Mouse (Mus musculus) right cerebral cortex, postnatal 25 days (tissue): Measurements from ENCODE around the gene Tmc7.

Experiments
- DNase-seq: peaks from one replicate; pipeline ENCODE4 v3.0.0; 2022

Tmc7 gene

DNA sequence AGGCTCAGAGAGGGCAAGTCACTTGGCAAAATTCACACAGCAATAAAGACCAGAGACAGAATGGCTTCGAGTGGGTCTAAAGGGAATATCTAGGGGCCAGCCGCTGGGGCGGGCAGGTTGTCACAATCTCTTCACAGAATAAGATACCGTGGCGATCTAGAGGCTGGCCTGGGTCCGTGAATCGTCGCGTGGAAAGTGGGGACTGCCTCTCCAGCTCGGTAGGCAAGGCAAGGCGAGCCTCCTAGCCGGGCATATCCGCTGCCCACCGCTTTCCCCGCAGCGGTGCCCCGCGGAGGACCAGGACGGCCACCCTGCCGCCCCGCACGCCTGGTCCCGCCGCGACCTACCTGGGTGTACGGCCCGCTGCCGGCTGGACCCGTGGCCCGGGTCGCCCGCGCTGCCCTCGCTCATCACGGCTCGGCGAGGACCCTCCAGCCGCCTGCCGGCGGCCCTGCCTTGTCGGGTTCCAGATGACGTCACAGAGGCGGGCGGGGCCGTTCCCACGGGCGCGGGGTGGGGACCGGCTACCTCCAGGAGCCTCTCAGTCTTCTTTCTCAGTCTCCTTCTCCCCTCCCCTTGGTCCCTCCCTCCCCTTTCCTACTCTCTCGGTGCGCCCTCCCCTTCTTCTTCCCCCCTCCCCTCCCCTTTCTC is at the start of gene Tmc7:
Gene Tmc7 (minus strand): TSS at position 480 of the 651 bp plus-strand sequence.
- peak; percentile 86 for DNase-seq

DNA sequence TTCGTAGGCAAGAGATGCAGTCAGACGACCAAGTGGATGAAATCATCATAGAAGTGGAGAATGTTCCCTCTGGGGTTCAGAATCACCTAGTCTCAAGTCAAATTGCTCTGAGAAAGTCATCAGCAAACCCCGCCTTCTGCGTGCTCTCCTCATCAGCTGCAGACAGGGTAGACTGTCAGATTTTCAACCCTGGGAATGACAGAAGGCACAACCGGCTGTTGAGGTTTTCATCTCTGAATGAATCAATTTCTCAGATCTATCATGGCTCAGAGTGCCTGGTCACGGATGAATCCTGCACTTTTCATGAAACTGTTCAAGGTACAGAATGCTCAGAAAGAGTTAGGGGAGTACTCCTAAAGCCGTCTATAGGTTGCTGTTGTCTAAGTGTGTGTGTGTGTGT is 49.4 kb upstream of the Tmc7 start:
- no peak for DNase-seq

DNA sequence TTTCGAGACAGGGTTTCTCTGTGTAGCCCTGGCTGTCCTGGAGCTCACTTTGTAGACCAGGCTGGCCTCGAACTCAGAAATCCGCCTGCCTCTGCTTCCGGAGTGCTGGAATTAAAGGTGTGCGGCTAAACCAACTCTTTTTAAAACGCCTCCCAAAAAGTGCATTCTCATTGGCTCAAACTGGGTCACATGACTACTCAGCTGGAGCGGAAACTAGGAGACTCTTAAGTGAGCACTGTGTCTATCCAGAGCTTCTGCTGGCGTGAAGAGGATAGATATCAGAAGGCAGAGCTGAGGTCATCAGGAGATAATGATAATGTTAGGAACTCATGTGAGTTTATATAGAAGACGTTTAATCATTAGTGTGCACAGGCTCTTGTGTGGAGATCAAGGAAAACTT is 48.6 kb upstream of the Tmc7 start:
- DNase-seq = no peak

DNA sequence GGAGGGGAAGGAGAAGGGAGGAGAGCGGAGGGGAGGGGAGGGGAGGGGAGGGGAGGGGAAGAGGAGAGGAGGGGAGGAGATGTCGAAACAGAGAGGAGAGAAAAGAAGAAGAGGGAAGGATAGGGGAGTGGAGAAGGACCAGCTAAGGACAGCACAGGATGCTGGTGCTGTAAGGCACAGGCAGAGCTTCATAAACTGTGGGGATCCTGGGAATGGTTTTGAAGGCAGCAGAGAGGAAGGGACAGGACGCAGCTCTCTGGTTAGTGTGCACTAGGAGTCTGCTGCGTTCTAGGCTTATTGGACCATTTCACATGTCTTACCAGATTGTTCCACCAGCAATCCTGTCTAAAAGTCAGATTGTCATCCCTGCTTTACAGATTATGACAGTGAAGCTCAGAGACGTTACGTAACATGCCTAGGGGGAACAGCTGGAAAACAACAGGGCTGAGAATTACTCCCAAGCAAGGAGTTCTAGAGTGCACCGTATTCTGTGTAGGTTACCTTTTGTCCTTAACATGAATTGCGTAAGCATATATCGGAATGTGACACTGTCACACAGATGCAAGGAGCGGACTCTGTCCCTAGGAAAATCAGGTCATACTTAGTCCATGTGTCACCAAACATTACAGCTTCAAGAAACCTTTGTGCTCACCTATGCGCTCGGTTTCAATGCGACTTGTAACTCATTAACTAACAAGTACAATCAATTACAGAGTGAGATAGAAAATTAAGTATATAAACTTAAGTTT is 43.2 kb upstream of the Tmc7 start:
- no peak for DNase-seq

DNA sequence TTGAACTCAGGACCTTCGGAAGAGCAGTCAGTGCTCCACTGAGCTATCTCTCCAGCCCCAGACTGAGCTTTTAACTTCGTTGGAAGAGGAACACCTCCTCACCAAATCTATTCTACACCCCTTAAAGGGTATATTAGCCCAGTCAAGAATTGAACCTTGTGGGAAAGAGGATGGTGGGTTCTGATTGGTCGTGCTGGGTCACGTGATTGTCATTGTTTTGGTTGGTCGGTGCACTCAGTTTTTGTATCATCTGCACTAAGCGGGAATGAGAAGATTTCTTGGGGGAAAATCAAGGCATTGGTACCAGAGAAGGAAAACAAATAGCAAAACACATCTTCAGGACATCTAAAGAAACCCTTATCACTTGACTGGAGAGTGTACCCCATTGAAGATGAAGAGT is 36.6 kb upstream of the Tmc7 start:
- DNase-seq = no peak

DNA sequence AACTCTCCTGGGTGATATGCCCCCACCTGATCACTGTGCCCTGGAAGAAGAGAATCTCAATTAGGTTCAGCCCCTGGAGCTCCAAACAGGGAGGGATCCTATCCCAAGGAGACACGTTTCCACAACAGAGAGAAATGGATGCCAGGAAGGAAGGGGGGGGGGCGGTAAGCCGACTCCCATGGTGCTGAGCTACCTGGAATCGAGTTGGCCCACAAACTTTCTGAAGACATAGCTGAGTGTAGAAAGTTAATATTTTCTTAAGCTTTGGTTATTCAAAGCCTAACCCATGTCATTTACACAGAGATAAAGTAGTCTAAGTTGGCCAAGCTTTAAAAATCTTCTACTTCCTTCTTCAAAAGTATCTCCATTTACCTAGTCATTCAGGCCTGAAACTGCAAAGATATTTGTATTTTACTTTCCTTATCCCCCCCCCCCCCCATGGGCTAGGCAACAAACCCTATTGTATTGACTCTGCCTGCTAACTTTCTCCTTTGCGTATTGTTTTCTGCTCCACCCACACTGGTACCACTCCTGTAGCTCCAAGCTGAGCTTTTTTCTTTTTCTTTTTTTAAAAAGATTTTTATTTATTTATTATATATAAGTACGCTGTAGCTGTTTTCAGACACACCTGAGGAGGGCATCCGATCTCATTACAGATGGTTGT is 35.8 kb upstream of the Tmc7 start:
- no peak for DNase-seq

DNA sequence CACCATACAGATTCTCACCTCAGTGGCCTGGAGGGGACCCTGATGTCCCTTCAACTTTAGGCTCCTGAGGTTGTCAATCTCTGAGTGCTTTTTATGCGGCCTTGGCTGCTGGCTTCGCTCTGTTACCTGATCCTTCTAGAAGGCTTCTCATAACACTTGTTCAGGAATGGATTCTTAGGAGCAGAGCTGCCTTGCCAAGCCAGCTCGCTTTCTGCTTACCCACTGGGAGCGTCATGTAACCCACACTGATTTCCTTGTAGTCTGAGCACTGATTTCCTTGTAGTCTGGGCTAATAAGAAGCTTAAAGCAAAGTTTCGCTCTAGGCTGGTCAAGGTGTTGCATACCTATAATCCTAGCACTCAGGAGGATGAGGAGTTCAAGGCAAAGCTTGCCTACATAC is 33.6 kb upstream of the Tmc7 start:
- DNase-seq = no peak

DNA sequence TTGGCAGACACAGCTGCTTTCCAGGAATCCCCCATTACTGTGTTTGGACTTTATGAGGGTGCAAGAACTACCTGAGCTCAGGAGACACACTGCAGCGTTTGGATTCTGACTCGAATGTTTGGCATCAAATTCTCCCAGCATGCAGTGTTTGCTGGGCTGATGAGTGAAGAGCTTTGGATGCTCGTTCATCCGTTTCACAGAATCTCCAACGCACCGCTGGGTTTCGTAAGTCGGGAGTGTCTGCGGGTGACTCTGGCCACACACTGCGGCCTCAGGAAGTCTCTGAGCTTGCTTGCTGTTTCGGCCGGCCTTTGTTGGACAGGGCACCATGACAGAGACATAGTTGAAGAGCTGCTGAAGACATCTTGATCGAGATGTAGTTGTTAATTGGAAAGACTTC is 29.5 kb upstream of the Tmc7 start:
- DNase-seq = no peak

DNA sequence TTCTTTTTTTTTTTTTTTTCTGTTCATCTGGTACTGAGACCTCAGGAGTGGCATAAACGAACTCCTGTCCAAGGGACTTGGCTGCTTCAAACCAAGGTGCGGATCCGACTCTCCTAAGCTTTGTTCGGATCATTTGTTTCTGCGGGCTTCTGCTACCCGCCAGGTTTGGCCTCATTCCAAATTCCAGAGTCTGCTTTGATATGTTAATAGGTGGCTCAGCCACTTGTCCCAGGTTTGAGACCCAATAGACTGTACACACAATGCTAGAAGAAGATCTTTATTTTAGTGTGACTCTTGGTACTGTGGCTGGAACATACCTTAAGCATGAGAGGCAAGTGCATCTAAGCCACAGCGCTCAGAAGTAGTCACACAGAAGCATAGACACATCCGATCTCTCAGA is 27.4 kb upstream of the Tmc7 start:
- DNase-seq = no peak

DNA sequence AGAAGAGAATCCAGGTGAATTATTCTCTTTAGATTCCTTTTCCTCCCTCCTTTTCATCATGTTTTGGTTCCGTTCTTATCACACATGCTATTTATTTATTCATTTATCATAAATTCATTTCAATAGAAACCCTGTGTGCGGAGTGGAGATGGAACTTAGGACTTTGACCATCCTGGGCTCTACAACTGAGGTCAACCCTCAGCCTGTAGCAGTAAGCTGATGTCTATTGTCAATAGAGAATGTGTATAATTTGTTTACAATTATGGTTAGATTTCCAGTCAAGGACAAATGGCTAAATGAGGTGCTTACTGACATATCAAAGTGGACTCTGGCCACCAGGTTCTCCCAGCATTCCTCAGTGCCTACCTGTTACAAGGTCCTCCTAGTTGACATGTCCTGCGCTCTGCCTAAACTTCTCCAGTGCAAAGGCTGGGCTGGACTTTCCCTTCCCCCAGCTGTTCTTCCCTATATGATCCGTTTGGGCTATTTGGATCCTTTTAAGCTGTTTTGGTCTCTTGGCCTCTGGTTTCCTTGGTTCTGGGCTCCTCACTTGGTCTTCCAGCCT is 26.7 kb upstream of the Tmc7 start:
- no peak for DNase-seq

DNA sequence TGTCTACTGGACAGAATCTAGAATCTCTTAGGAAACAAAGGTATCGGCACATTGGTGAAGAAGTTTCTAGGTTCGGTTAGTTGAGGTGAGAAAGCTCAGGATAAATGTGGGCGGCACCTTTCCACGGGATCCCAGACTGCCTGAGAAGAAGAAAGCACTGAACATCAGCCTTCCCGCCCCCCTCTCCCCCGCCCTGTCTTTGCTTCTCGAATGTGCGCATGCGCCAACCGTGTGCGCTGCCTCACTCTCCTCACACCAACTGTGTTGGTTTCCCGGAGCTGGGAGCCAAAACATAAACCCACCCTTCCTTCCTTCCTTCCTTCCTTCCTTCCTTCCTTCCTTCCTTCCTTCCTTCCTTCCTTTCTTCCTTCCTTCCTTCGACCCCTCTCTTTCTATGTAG is 26.2 kb upstream of the Tmc7 start:
- no peak for DNase-seq

DNA sequence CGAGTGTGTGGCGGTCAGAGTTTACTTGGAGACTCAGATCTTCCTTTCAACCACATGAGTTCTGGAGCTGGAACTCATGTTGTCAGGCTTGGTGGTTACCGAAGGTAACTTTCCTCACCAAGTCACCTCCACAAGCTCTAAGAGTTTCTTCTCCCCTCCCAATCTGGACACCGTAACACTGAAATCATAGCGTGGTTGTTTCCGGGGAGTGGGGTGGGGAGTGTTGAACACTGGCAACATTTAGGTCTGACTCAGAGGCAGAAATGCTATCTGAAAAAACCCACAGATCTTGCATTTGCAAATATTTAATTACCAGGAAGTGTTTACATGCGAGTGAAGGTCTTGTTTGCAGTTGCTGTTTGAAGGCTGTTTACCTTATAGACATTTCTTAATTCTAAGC is 25.3 kb upstream of the Tmc7 start:
- DNase-seq = no peak

DNA sequence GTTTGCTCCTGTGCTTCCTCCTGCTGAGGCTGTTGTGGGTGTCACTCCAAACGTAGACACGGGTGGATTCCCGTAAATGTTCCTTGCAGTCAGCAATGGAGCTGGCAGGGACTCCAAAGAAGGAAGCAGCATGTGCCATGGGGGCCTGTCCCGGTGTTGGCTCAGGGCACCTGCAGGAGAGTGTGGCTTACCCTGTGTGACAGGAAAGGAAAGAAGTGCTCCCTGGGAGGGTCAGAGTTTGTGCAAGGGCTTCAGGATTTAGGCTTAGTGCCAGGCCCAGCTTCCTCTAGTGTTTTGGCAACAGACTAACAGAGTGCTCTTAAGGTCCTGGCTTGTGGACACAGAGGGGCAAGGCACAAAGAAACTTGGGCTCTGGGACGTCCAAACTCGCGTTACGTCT is 20.3 kb upstream of the Tmc7 start:
- DNase-seq = no peak

DNA sequence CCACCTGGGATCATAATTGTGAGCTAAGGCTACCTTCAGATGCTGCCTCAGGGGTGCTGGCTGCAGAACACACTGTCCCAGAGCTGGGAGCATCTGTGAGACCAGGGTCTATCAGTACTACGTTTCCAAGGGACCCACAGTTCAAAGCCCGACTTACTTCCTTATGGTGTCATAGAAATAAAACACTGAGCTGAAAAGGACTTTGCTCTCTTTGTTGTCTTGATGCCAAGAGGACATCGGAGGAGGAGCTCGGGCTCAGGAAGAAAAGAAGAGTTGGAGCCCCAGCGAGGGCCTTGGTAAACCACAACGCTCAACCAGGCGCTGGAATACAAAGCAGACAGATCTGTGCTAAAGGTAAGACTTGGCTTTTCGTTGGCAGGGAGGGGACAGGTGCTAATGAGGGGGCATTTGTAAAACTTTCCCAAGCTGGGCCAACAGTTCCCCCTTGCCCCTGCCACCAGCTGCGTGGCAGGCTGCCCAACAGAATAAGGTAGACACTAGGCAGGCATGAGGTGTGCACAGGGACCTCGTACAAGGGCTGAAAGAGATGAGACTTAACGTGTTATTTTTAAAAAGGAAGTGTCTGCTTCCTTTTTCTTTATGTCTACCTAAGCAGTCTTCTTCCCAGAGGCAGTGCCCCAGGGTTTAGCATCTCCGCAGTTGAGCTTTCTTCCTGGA is 15.6 kb upstream of the Tmc7 start:
- no peak for DNase-seq

DNA sequence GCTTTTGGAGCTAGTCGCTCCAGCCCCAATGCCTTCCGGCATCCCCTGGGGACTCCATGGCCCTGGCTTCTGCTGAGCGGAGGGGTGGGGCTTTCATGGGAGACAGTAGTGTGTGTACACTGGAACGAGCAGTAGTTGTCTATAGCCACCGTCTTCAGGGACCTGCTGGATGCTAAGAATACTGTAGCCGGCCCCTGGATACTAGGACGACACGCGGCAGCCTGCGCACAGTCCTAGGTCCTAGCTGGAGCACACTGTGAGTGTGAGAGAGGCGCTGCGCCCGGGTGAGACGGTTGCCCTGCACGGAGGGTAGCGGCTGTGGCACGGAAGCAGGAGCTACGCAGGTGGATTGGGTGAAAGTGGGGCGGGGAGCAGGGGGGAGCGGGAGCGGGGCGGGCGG is 12.7 kb upstream of the Tmc7 start, which contains the start of gene Tmc5:
Gene Tmc5 (plus strand): TSS at position 97 of the 400 bp plus-strand sequence.
- no peak for DNase-seq

DNA sequence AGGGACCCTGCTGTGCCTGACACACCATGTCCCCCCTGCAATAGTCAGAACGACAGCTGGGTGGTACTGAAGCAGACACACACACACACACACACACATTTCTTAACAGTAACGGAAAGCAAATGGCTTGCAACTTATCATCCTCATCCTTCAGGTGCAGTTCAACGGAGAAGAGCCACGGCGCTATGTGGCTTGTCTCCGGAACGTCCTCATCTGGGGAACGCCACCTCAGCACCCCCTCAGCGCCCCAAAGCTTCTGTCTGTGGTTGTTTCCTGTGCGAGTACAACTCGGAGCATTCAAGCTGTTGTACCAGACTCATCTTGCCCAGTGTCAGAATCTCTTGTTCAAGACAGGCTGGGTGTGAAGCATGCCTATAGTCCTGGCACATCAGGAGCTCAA is 11.7 kb upstream of the Tmc7 start:
- no peak for DNase-seq

DNA sequence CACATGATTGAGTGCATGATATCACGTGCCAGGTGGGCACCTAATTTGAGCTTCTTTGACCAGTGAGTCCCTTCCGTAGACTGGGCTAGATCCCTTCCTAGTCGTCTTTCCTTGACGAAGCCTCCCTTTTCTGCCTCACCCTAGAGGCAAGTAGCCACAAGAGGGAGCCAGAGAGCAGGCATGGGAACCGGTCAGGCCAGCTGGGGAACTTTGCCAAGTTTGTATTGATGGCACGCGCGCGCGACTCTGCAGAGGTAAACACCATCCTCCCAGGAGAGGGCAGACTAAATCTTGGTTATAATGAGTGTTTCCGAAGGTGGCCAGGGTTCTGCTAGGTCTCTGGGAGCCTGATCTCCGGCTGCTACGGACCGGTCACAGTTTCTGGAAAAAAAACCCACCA is 10.7 kb upstream of the Tmc7 start:
- DNase-seq = peak; percentile 87

DNA sequence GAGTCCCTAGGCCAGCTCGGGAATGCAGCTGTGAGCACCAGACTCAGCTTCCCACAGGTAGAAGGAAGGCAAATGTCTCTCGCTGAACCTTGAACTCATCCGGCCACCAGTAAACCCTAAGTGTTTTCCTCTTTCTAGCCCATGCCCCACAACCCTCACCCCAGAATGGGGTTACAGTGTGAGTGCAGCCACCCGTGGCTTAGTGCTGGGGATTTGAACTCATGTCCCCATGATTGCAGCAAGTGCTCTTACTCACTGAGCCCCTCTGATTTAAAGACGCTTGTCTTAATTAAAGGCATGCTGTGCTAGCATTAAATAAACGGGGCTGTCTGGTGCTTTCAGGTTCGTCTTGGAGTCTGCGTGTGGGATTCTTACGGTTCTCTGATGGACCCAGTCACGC is 10.1 kb upstream of the Tmc7 start:
- no peak for DNase-seq

DNA sequence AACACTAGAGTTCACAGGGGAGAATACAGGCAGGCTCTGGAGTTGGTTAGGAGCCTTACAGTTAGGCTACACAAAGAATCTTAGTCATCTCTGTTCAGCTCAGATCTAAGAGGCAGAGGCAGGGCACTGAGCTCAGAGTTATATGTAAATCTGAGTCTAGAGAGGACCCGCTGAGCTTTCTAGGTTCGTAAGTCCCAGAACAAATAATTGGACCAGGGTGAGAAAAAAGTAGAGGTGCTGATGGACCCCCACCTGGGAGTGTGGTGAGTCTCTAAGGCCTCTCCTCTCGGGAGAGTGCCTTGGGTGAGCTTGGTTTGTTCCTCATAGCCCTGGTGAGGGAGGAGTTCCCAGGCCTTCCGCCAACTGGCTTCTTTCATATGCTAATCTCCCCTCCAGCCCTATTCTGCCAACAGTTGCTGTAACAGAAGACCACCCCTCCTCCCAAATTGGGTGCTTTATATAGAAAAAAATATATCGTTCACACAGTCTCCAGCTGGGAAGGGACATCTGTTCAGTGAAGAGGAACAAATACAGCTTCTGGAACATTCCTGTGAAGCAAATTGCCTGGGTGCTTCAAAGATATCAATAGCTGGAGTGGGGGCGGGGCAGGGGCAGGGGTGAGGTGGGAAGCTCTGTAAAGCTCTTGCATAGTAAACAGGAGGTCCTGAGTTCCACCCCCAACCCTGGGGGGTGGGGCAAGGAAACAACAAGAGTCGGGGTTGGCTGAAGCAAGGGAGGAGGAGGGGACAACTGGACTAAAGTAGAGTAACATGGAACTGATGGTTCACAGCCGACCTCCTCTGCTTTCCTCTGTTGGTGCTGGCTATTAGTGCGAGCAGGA is 9.3 kb upstream of the Tmc7 start:
- DNase-seq = peak; percentile 63

DNA sequence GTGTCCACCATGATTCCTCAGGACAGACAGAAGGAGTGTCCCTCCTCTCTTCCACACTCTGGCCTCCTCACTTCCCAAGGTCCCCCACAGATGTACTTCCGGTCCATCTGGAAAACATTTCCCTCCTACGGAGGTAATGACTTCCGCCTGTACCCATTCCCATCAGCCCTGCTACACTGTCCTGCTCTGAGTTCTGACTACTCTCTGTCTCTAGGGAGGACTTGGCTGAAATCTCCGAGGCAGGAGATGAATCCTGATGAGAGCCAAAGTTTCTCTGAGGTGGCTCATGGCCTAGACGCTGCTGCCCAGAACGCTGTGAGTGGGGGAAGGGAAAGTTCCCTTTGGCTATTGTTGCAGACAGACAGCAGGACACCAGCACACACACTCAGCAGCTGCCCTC is 7.6 kb upstream of the Tmc7 start:
- DNase-seq = no peak

DNA sequence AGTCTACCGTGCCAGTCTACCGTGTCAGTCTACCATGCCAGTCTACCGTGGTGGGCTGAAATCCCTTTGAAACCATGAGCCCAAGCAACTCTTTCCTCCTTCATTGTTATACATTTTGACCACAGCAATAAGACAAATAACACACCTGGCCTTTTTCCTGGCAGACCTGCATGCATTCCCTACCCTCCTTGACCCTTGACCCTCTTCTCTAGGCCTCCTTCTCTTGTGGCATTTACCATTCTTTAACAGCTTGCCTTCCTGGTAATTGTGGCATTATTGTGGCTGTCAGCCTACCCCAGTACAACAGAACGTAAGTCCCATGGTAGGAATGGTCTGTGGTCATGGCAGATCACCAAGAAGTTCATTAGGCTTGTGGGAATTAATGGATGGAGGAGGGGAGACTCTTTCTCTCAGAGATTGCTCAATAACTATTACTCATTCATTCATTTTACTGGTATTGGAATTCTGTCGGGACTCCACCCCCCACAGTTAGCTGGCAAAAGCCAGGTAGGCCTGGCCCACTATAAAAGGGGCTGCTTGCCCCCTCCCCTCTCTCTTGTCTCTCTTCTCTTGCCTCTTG is 6.3 kb upstream of the Tmc7 start:
- no peak for DNase-seq

DNA sequence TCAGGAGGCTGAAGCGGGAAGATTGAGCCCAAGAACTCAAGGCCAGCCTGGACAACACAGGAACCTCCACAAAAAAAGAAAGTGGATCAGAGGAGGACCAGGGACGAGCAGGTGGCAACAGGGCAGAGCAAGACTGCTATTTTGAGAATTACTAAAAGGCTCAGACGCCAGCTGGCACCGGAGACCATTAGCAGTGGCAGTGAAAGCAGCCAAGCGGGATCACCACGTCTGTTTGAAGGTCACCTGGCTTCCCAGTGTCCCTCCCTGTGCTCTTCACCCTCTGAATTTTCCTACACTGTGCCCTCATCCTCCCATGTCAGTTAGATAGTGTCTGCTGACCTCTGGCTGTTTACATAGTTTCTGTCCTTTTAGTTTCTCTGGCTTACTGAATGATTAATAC is 1.3 kb upstream of the Tmc7 start:
- no peak for DNase-seq
